Mouse (Mus musculus): ENCODE data around the gene Pparg.

Gene Pparg

GRCm38 (mm10) chr6:115465463-115465862 lies 104.7 kb downstream of the Pparg start:
- no peak for DNase-seq

GRCm38 (mm10) chr6:115465876-115466275 lies 105.1 kb downstream of the Pparg start:
- DNase-seq: no peak

- no peak for DNase-seq
Observed at GRCm38 (mm10) chr6:115466601-115467000, 105.8 kb downstream of the Pparg start.

- no peak for DNase-seq
Observed at GRCm38 (mm10) chr6:115469666-115470581, 109.2 kb downstream of the Pparg start.

GRCm38 (mm10) chr6:115471956-115472355 lies 111.2 kb downstream of the Pparg start:
- DNase-seq: no peak

GRCm38 (mm10) chr6:115477081-115477695 lies 116.4 kb downstream of the Pparg start:
- no peak for DNase-seq

- no peak for DNase-seq
Observed at GRCm38 (mm10) chr6:115479963-115480321, 119.2 kb downstream of the Pparg start.

GRCm38 (mm10) chr6:115480322-115481017 lies 119.7 kb downstream of the Pparg start:
- DNase-seq: no peak

GRCm38 (mm10) chr6:115481018-115481354 lies 120.2 kb downstream of the Pparg start:
- DNase-seq: no peak

GRCm38 (mm10) chr6:115481603-115482002 lies 120.9 kb downstream of the Pparg start:
- no peak for DNase-seq

- DNase-seq: no peak
Observed at GRCm38 (mm10) chr6:115485635-115486034, 124.9 kb downstream of the Pparg start.

- DNase-seq: no peak
Observed at GRCm38 (mm10) chr6:115489831-115490230, 129.1 kb downstream of the Pparg start.

GRCm38 (mm10) chr6:115492952-115493613 lies 132.3 kb downstream of the Pparg start:
- DNase-seq: peak; percentile 80

- no peak for DNase-seq
Observed at GRCm38 (mm10) chr6:115493824-115494223, 133.1 kb downstream of the Pparg start.

- peak; percentile 26 for DNase-seq
Observed at GRCm38 (mm10) chr6:115499540-115499939, 138.8 kb downstream of the Pparg start.

GRCm38 (mm10) chr6:115500234-115500633 lies 139.5 kb downstream of the Pparg start:
- DNase-seq: no peak

- no peak for DNase-seq
Observed at GRCm38 (mm10) chr6:115501131-115501530, 140.4 kb downstream of the Pparg start.

- no peak for DNase-seq
Observed at GRCm38 (mm10) chr6:115503038-115503437, 142.3 kb downstream of the Pparg start.

- no peak for DNase-seq
Observed at GRCm38 (mm10) chr6:115503549-115504159, 142.9 kb downstream of the Pparg start.

- DNase-seq: no peak
Observed at GRCm38 (mm10) chr6:115504160-115504558, 143.4 kb downstream of the Pparg start.

- no peak for DNase-seq
Observed at GRCm38 (mm10) chr6:115504915-115505314, 144.2 kb downstream of the Pparg start.

GRCm38 (mm10) chr6:115506425-115506824 lies 145.7 kb downstream of the Pparg start:
- no peak for DNase-seq

GRCm38 (mm10) chr6:115511447-115511846 lies 150.7 kb downstream of the Pparg start:
- no peak for DNase-seq
